Mouse (Mus musculus) testis, postnatal 10 days (tissue): ENCODE measurements around the gene Kctd10.

Source experiments
- DNase-seq: peaks from one replicate; pipeline ENCODE4 v3.0.0; 2021; ENCODE audit warnings: low spot score

The Kctd10 gene

DNA sequence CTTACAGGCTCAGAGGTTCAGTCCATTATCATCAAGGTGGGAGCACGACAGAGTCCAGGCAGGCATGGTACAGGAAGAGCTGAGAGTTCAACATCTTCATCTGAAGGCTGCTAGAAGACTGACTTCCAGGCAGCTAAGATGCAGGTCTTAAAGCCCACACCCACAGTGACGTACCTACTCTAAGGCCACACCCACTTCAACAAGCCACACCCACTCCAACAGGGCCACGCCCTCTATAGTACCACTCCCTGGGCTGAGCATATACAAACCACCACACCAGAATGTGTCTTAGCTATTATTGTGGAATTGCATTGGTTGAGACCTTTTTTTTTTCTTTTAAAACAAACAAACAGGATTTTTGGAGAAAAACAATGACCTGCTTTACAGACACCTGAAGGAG, 34.8 kb downstream of the Kctd10 start:
- no peak for DNase-seq

DNA sequence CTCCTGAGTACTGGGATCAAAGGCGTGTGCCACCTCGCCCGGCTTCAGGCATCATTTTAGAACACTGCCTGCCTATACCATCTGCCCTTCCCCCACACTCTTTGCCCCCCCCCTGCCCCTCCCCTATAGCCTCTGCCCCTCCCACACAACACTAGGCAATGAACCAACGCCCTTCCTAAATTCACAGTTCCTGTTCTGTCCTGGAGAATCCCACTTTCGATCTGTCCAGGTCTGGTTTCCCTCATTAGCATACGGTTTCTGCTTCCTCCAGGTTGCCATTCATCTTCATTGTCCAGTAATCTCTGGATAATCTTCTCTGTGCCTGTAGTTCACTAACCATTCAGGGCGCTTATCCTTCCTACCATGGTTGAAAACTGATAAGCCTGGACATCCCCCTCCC, 36.7 kb downstream of the Kctd10 start:
- DNase-seq, result no peak

- no peak for DNase-seq
Measured at GRCm38 (mm10) chr5:114342996-114343395, 37.3 kb downstream of the Kctd10 start.

DNA sequence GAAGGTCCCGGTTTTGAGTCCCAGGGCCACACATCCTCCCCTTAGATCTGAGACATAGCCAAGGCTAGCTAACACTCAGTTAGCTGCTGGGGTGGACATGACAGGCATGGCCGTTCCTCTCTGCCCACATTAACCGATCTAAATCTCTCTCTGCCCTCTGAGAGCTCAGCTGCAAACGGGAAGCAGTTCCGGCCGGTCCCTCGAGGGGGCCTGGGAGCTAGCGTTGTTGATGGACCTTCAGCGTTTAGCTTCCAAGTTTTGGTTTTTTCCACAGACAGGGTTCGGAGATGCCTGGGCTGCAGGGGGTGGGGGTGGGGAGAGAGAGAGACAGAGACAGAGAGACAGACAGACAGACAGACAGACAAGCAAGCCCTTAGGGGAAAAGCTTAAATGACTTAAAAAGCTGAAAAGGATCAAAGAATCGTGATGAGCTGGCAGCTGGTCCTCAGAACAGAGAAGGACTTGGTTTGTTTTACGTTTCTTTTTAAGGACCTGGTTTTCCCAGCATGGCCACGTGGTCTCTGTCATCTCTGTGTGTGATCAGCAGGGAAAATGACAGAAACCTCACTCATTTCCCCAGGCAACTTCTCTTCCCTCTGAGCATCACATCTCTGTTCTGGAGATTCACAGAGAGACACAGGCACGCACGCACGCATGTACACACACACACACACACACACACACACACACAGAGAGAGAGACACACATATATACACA, 56.4 kb downstream of the Kctd10 start:
- peak; percentile 82 for DNase-seq

GRCm38 (mm10) chr5:114323105-114323790, 57.1 kb downstream of the Kctd10 start:
- no peak for DNase-seq
